Mouse (Mus musculus) spleen, adult 18-20 months (tissue): Measurements from ENCODE around the gene Rpl6.

Experiments used
- DNase-seq, 2 experiments: peaks; one replicate each; pipeline ENCODE4 v3.0.0; 2022; ENCODE audit warnings: mixed read lengths in 2 of 2

The Rpl6 gene

GRCm38 (mm10) chr5:121204132-121205089, at the start of gene Rpl6:
Rpl6 (plus strand) TSS chr5:121204481.
- DNase-seq = peak; percentile 60 to 68

- no peak for DNase-seq
Observed at GRCm38 (mm10) chr5:121156121-121156520, 48.2 kb upstream of the Rpl6 start.

DNA sequence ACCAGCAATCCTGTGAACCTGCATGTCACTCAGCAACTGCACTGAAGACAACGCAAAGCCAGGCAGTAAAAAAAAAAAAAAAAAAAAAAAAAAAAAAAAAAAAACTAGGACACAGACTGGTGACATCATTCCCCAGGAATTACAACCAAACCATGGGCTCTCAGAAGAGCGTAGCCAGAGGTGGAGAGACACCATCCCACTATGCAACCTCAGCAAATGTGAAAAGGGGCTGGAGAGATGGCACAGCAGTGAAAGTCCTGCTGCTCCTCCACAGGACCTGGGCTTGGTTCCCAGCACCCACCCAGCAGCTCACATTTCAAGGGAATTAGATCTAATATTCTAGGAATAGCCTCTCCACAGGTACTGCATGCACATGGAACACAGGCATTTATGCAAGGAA, 47.3 kb upstream of the Rpl6 start:
- DNase-seq = no peak

- DNase-seq = no peak
Observed at GRCm38 (mm10) chr5:121157489-121157888, 46.8 kb upstream of the Rpl6 start.

- no peak for DNase-seq
Observed at GRCm38 (mm10) chr5:121158966-121159365, 45.3 kb upstream of the Rpl6 start.

DNA sequence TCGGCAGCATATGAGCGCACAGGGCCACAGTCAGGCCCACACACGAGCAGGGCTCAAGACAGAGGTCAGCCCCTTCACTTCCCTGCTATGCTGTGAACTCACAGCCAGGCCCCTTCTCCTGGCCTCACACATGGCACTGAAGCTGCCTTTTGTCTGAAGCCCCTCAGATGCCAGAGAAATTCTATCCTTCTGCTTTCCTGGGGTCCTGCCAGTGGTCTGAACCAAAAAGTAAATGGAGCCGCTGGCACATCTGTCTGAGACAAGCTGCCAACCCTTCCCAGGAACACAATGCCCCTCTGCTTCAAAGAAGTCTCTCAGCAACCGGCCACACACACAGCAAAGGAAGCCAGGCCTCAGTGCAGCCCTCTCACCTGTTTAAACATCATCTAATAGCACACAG, 42.0 kb upstream of the Rpl6 start:
- DNase-seq = no peak

DNA sequence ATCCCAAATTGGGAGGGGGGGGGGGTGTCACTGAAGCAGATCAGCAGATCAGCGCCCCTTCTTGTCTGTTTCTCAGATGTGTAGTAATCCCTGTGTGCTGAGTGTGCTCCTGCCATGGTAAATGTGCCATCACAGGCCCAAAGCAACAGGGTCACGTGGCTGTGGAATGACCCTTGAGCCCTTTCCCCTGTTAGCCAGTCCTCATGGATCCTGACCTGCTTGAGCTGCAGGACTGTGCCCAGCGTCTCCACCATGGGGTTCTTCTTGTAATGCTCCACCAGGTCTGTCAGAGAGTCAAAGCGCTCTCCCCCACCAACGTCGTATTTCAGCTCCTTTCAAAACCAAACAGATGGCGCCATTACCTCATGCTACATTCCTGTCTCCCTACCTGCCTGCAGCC, 41.4 kb upstream of the Rpl6 start:
- no peak for DNase-seq

DNA sequence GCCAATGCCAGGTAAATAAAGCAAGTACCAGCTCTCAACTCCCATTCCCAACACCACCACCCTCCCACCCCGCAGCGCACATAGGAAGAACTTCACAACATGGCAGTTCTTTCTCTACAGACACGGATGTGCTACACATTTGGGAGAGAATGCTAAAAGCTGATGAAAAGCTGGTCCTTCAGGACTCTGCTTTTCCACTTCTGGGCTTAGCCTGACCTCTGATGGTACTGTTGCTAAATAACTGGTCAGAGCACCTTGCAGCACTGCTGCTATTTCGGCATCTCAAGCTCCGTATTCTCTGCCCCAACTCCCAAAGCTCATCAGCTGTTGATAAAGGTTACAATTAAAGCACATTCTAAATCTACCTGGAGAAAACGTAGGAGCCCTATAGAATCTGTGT, 37.4 kb upstream of the Rpl6 start:
- DNase-seq = no peak

DNA sequence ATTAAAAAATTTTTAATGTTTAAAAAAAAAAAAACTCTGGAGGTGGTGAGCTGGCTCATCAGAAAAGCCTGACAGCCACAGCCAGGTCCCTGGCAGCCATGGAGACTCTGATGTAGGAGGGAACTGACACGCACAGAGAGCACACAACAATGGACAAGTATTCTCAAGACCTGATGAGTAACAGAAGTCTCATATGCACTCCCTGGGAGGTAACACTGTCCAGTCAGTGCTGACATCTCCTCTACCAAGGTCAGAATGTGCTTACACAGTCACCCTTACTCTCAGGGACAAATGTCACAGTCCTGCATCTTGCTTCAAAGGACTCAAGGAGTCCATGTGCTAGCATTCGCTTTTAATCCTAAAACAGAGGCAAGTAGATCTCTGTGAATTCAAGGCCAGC, 34.7 kb upstream of the Rpl6 start:
- no peak for DNase-seq

DNA sequence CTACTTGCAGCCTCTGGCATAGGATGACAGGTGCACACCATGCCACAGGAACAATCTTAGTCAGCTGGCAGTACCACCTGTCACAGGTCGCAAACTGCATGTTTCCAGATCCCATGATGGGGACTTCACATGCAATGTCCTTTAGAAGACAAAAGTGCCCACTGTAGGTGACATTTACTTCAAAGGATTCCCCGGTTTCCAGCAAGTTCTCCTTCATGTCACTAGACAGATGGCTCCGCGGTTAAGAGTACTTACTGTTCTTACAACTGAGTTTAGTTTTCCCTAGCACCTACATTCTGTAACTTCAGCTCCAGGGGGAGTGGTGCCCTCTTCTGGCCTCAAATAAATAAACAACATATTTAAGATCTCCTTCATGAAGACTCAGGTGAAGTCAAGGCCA, 31.4 kb upstream of the Rpl6 start:
- peak in 1 of 2 experiments; percentile 21 for DNase-seq

DNA sequence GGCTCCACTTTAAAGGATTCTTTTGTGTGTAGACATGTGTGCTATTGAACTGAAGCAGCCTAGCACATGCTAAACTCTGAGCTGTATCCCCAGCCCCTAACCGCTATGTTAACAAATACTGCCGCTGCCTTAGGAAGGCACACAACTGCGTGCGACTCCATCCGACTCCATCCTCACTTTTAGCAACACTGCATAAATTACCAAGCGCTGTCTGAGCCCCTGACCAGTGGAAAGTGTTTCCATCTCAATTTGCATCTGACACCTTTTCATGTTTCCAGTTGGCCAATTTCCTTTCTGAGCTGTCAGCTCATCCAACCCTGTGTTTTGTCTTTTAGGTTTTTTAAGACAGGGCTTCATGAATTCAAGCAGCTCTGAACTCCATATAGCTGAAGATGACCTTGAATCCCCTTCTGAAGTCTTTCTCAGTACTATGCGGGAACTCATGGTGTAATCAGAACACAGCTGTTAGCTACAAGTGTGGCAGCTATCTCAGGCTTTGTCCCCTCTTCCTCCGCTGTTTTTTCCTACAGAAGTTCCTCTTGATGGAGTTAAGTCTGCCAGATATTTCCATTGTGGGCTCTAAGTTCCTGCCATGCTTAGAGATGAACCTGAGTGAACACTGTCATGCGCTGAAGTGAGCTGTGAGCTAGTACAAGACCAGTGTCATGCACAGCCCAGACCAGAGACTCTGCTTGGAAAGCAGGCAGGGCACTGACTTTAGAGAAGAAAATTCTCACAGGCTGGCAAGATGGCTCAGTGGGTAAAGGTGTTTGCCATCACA, 25.0 kb upstream of the Rpl6 start:
- no peak for DNase-seq

DNA sequence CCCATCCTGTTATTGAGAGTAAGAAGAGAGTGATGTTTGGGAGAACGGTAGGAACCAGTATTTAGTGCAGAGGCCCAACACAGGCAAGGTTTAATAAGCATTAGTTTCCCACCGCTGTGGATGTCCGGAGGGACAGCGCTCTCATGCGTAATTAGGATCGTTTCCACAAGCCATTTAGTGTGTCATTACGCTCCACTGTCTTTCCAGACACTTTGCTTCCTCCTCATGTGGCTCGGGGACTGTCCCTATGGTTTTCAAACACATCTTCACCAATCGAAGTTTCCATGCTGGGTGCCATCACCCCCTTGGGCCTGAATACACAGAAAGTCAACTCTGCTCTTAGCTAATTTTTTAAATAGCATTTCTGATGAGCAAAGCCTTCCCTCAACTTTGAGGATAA, 21.0 kb upstream of the Rpl6 start:
- no peak for DNase-seq

DNA sequence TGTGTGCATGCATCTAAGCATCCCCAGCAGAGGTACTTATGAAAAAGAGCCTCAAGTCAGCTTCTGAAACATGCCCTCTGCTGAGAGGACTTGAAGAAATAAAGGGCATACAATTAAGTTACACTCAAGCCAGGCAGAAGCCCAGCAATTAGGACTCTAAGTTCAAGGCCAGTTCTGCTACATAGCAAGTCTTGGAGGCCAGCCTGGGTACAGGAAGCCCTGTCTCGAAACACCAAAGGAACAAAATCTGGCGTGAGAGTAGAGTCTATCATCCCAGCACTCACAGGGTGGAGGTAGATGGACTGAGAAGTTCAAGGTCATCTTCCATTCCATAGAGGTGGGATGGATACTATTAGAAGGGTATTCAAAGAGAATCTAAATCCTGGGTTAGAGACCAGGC, 19.9 kb upstream of the Rpl6 start:
- no peak for DNase-seq

DNA sequence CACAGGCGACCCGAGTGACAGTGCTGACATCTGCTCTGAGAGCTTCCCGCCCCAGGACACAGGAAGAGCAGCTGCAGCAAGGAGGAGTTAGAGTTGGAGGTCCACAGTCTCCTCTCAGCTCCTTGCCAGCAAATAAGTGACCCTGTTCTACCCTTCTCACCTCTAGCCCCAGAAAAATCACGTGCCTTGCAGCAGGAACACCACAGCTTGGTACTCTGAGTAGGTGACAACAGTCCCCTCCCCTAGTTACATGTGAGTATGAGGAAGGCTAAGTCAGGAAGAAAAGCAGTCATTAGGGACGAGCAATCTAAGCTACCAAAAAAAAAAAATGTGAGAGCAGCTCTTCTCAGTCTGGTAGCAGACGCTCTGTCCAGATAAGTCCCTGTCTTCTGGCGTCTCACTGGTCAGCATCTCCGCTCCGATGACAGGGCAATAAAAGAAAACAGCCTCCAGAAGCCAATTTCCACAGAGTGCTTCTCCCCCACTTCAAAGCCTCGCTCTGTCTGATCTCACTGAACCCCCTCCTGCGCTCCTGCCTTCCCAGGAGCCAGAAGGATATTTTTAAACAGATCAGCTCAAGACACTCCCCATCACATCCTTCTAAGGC, 19.2 kb upstream of the Rpl6 start:
- DNase-seq = no peak

GRCm38 (mm10) chr5:121187580-121188001, 16.7 kb upstream of the Rpl6 start:
- no peak for DNase-seq

- DNase-seq = no peak
Observed at GRCm38 (mm10) chr5:121188265-121188664, 16.0 kb upstream of the Rpl6 start.

GRCm38 (mm10) chr5:121189182-121189581, 15.1 kb upstream of the Rpl6 start:
- DNase-seq = no peak

DNA sequence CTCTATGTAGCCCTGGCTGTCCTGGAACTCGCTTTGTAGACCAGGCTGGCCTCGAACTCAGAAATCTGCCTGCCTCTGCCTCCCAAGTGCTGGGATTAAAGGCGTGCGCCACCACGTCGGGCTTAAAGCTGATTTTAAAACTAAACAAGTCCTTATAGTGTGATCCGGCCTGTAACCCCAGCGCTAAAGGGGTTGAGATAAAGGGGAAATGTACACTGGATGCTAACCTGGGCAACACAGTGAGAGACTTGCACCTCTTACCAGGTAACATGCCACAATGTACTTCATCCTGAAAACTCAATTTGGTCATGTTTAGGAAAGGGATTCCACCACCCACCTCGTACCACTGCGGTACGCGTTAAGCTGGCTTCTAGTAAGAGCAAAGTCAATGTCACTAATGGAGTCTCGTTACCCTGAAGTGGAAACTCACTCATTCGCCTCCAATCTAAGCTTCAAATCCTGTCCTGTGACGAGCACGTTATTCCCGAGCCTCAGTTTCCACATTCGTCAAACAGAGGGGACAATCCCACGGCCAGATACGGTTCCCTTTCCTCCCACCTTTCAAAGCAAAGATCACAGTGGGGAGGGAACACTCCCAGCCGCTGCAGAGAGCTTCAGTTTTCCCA, 14.0 kb upstream of the Rpl6 start:
- no peak for DNase-seq

GRCm38 (mm10) chr5:121190836-121191583, 13.3 kb upstream of the Rpl6 start, which contains the start of gene Ptpn11:
Ptpn11 (minus strand) TSS chr5:121191397.
- DNase-seq = peak; percentile 70 to 82

DNA sequence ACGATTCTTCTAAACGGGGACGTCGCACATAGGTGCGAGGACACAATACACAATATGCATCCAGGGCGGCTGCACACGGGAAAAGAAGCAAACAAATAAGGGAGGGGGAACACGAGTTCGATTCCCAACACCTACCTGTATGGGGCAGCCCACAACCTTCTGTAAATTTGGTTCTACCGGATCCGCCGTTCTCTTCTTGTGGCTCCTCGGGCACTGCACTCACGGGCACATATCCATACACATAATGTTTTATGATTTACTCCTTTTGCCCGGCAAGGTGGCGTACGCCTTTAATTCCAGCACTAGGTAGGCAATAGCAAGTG, 12.7 kb upstream of the Rpl6 start:
- no peak for DNase-seq

- DNase-seq = no peak
Observed at GRCm38 (mm10) chr5:121194173-121194572, 10.1 kb upstream of the Rpl6 start.

GRCm38 (mm10) chr5:121196764-121197163, 7.5 kb upstream of the Rpl6 start:
- DNase-seq = no peak
